Mouse (Mus musculus) frontal cortex, postnatal 14 days (tissue): ENCODE results near the gene Ep300.

Experiments
- DNase-seq, 2 experiments: peaks; one replicate each; pipeline ENCODE4 v3.0.0; 2022; ENCODE audit warnings: low spot score in 2 of 2

The Ep300 gene

GRCm38 (mm10) chr15:81584913-81585745 lies at the start of gene Ep300:
Gene Ep300 (plus strand): TSS chr15:81585351.
- peak; percentile 91 to 93 for DNase-seq

- peak; percentile 40 to 78 for DNase-seq
Observed at GRCm38 (mm10) chr15:81535881-81536351, 49.2 kb upstream of the Ep300 start.

- no peak for DNase-seq
Observed at GRCm38 (mm10) chr15:81538149-81538548, 47.0 kb upstream of the Ep300 start.

- no peak for DNase-seq
Observed at GRCm38 (mm10) chr15:81539560-81539959, 45.6 kb upstream of the Ep300 start.

- no peak for DNase-seq
Observed at GRCm38 (mm10) chr15:81544916-81545315, 40.2 kb upstream of the Ep300 start.

GRCm38 (mm10) chr15:81545387-81546176 lies 39.6 kb upstream of the Ep300 start:
- DNase-seq, result no peak

GRCm38 (mm10) chr15:81553455-81553854 lies 31.7 kb upstream of the Ep300 start:
- DNase-seq, result no peak

- no peak for DNase-seq
Observed at GRCm38 (mm10) chr15:81554558-81555297, 30.4 kb upstream of the Ep300 start.

GRCm38 (mm10) chr15:81555986-81556385 lies 29.2 kb upstream of the Ep300 start:
- no peak for DNase-seq

- no peak for DNase-seq
Observed at GRCm38 (mm10) chr15:81561501-81561900, 23.6 kb upstream of the Ep300 start.

- no peak for DNase-seq
Observed at GRCm38 (mm10) chr15:81561996-81562395, 23.2 kb upstream of the Ep300 start.

GRCm38 (mm10) chr15:81562491-81563488 lies 22.4 kb upstream of the Ep300 start:
- no peak for DNase-seq

- no peak for DNase-seq
Observed at GRCm38 (mm10) chr15:81568093-81568492, 17.1 kb upstream of the Ep300 start.

- DNase-seq, result no peak
Observed at GRCm38 (mm10) chr15:81568592-81568991, 16.6 kb upstream of the Ep300 start.

- DNase-seq, result no peak
Observed at GRCm38 (mm10) chr15:81576961-81577360, 8.2 kb upstream of the Ep300 start.

GRCm38 (mm10) chr15:81577743-81578165 lies 7.4 kb upstream of the Ep300 start:
- no peak for DNase-seq

GRCm38 (mm10) chr15:81584466-81584865 lies 685 bp upstream of the Ep300 start:
- DNase-seq, result no peak

GRCm38 (mm10) chr15:81585746-81586461 lies 753 bp downstream of the Ep300 start:
- DNase-seq, result peak; percentile 77 to 78

- no peak for DNase-seq
Observed at GRCm38 (mm10) chr15:81586466-81586865, 1.3 kb downstream of the Ep300 start.

GRCm38 (mm10) chr15:81587686-81588085 lies 2.5 kb downstream of the Ep300 start:
- DNase-seq, result no peak
